Mouse (Mus musculus): ENCODE measurements around the gene Dynlt1b. TPM values are rescaled to one million over a fixed set of nuclear protein-coding genes. Genes with fewer than 3 reads are reported as not detected.
"Not testable (repeated sequence)": the region's sequence is repeated elsewhere in the genome, so short reads cannot be mapped to it uniquely, and the experiment has no call there.

The Dynlt1b gene
- polyA plus RNA-seq, 1 experiment from 2014 or later = 897 TPM

DNA sequence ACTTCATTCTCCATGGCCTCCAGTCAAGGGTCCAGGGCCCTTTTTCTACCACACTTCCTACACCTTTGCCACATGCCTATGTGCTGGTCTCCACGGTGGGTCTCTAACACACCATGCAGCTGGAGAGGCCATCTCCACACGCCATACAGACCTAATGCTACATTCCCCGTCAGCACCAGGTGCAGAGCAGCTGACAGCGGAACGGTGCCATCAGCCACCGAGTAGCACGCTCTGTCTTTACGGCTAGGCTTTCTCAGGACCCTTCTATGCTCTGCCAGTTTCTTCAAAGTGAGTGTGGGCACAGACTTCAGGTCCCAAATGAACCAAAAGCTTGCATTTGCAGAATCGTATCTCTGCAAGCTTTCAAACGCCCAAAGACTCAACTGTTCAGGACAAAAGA, 21.3 kb downstream of the Dynlt1b start:
- not testable (repeated sequence) for H3K36me3 ChIP-seq (ENCODE audit: control insufficient read depth, insufficient read depth); H3K4me2 ChIP-seq (ENCODE audit: low read length); H3K9ac ChIP-seq (replicated peaks; ENCODE audit: low read depth, low read length); H3K27ac ChIP-seq (ENCODE audit: low read length); H3K4me3 ChIP-seq (replicated peaks; ENCODE audit: low read length); H3K9me3 ChIP-seq (ENCODE audit: control insufficient read depth, low read length); H3K27me3 ChIP-seq (replicated peaks; ENCODE audit: control insufficient read depth, insufficient read depth, low read length); ATAC-seq; H3K4me1 ChIP-seq (replicated peaks; ENCODE audit: control insufficient read depth, insufficient read depth, low read length)
- WGBS = 83% methylated on average over 2 of the region's 10 CpGs

DNA sequence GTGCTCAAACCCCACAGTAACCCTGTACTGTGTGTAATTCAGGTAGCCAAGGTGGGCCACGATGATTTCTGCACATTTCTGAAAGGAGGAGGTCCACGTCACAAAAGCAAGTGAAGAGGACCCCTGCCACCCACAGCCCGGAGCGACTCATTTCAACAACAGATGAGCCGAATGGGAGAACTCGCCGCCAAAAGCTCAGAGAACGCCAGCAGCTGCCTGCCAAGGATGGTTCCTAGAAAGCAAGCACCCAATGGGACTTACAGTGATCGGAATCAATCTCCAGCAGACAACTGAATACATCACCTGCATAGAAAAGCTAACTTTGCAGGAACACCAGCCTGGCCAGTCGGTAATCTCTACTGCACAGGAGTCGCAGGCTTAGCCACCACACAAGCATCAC, 22.8 kb downstream of the Dynlt1b start:
- 83% methylated on average over 9 of the region's 11 CpGs for WGBS
- H3K36me3 ChIP-seq (ENCODE audit: control insufficient read depth, insufficient read depth); H3K9ac ChIP-seq (replicated peaks; ENCODE audit: low read depth, low read length); H3K27ac ChIP-seq (ENCODE audit: low read length); H3K27me3 ChIP-seq (replicated peaks; ENCODE audit: control insufficient read depth, insufficient read depth, low read length); H3K9me3 ChIP-seq (ENCODE audit: control insufficient read depth, low read length); H3K4me2 ChIP-seq (ENCODE audit: low read length); H3K4me3 ChIP-seq (replicated peaks; ENCODE audit: low read length); ATAC-seq; H3K4me1 ChIP-seq (replicated peaks; ENCODE audit: control insufficient read depth, insufficient read depth, low read length): not testable (repeated sequence)

DNA sequence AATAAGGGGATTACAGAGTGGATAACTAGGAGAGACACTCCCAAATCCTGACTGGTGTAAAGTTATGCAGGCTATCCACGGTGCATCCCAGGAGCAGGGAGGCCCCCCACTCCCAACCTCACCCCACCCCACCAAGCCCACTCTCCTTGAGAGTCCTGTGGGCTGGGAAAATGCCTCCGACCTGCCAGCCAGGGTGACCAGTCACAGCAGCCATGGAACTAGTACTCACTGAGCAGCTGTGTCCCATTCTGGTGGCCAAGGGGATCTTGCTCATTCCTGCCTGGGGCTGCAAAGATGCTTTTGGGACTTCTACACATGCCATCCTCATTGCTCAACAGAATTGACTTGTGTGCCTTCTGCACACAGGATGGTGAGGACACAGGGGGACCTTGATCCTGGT, 24.8 kb downstream of the Dynlt1b start:
- H3K27ac ChIP-seq (ENCODE audit: low read length); H3K9ac ChIP-seq (replicated peaks; ENCODE audit: low read depth, low read length); H3K9me3 ChIP-seq (ENCODE audit: control insufficient read depth, low read length); H3K4me3 ChIP-seq (replicated peaks; ENCODE audit: low read length); H3K4me2 ChIP-seq (ENCODE audit: low read length); H3K4me1 ChIP-seq (replicated peaks; ENCODE audit: control insufficient read depth, insufficient read depth, low read length); ATAC-seq; H3K27me3 ChIP-seq (replicated peaks; ENCODE audit: control insufficient read depth, insufficient read depth, low read length); H3K36me3 ChIP-seq (ENCODE audit: control insufficient read depth, insufficient read depth): not testable (repeated sequence)
- 93% methylated on average over 2 of the region's 2 CpGs for WGBS

DNA sequence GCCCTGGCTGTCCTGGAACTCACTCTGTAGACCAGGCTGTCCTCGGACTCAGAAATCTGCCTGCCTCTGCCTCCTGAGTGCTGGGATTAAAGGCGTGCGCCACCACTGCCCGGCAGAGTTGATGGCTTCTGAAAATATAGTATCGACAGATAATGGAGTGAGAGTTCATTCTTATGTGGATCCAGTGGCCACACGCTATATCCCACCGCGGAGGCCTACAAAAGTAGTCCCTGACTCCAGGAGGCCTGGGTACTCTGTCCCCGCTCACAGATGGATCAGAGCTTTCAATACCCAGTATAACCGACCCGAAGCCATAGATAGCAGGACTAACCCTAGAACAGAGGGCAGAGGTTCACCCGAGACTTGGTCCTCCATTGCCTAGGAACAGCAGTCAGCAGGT, 26.0 kb downstream of the Dynlt1b start:
- not testable (repeated sequence) for H3K4me1 ChIP-seq (replicated peaks; ENCODE audit: control insufficient read depth, insufficient read depth, low read length); H3K4me2 ChIP-seq (ENCODE audit: low read length); H3K9me3 ChIP-seq (ENCODE audit: control insufficient read depth, low read length); H3K4me3 ChIP-seq (replicated peaks; ENCODE audit: low read length); ATAC-seq; H3K27ac ChIP-seq (ENCODE audit: low read length); H3K27me3 ChIP-seq (replicated peaks; ENCODE audit: control insufficient read depth, insufficient read depth, low read length); H3K9ac ChIP-seq (replicated peaks; ENCODE audit: low read depth, low read length); H3K36me3 ChIP-seq (ENCODE audit: control insufficient read depth, insufficient read depth)
- 96% methylated on average over 11 of the region's 12 CpGs for WGBS

DNA sequence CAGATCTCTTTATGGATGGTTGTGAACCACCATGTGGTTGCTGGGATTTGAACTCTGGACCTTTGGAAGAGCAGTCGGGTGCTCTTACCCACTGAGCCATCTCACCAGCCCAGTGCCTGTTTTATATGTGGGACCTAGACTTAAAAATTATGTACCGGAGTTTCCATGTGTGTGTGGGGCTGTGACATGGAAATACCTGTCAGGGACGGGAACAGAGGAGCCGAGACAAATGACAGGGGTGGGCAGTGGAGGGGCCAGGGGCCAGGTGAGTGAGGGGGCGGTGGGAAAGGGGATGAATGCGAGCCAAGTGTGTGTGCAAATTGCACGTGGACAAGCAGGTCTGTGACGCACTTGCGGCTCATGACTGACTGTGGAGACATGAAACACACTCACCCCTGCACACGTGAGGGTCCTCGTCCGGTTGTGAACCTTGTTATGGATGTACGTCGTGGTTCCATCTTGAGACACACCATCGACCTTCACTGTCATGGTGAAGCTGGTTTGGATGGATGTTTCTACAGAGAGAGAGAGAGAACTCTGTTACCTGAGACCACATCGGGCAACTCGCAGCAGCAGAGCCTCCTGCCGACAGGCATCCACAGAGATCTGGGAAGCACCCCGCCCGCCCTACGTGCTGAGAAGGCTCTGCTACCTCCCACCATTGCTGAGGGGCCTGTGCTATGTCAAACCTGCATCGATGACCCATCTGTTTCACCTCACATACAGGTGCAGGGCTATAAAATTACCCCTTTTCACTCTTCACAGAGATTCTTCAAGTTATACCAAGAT, 26.9 kb downstream of the Dynlt1b start:
- 92% methylated on average over 14 of the region's 22 CpGs for WGBS
- not testable (repeated sequence) for H3K4me2 ChIP-seq (ENCODE audit: low read length); H3K9me3 ChIP-seq (ENCODE audit: control insufficient read depth, low read length); H3K9ac ChIP-seq (replicated peaks; ENCODE audit: low read depth, low read length); H3K4me3 ChIP-seq (replicated peaks; ENCODE audit: low read length); H3K36me3 ChIP-seq (ENCODE audit: control insufficient read depth, insufficient read depth); H3K4me1 ChIP-seq (replicated peaks; ENCODE audit: control insufficient read depth, insufficient read depth, low read length); H3K27me3 ChIP-seq (replicated peaks; ENCODE audit: control insufficient read depth, insufficient read depth, low read length); H3K27ac ChIP-seq (ENCODE audit: low read length); ATAC-seq

DNA sequence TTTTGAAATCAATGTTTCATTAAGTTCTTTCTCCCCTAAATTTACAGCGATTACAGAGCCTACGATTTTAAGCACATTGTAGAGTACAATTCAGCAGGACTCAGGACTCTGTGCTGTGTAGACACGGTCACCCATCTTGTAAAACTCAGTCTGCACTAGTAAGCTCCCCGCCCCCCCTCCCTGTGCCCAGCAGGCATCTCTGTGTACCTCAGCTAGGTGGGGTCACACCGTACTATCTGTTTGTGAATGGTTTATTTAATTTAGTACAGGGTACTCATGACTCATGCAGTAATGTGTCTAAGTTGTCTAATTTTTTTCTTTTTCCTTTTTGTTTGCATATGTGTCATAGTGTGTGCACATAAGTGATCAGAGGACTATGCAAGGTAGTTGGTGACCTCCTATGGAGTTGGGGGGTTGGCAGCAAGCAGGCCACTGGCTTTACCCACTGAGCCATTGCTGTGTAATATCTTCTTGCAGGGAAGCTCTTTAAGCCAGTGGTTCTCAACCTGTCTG, 31.2 kb downstream of the Dynlt1b start:
- H3K27me3 ChIP-seq (replicated peaks; ENCODE audit: control insufficient read depth, insufficient read depth, low read length); H3K9me3 ChIP-seq (ENCODE audit: control insufficient read depth, low read length); H3K4me2 ChIP-seq (ENCODE audit: low read length); H3K4me1 ChIP-seq (replicated peaks; ENCODE audit: control insufficient read depth, insufficient read depth, low read length); H3K36me3 ChIP-seq (ENCODE audit: control insufficient read depth, insufficient read depth); H3K4me3 ChIP-seq (replicated peaks; ENCODE audit: low read length); H3K27ac ChIP-seq (ENCODE audit: low read length); H3K9ac ChIP-seq (replicated peaks; ENCODE audit: low read depth, low read length); ATAC-seq: not testable (repeated sequence)
- WGBS = 95% methylated on average over 5 of the region's 5 CpGs

DNA sequence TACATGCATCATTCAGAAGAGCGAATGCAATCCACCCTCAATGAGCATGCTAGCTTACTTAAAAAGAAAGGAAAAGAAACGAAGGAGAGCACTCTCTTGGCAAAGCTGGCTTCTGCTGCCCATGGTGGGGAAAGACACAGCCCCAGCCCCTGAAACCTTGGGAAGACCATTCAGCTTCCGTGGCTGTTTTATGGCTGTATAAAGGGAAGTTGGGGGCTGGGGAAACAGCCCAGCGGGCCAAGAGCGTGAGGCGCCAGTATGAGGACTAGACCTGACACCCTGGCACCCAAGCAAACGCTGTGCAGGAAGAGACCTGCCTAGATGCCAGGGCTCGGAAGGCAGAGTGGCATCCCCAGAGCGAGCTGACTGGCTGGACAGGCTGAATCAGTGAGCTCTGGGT, 35.8 kb downstream of the Dynlt1b start:
- not testable (repeated sequence) for H3K27ac ChIP-seq (ENCODE audit: low read length); H3K4me2 ChIP-seq (ENCODE audit: low read length); H3K4me1 ChIP-seq (replicated peaks; ENCODE audit: control insufficient read depth, insufficient read depth, low read length); H3K27me3 ChIP-seq (replicated peaks; ENCODE audit: control insufficient read depth, insufficient read depth, low read length); H3K4me3 ChIP-seq (replicated peaks; ENCODE audit: low read length); H3K9ac ChIP-seq (replicated peaks; ENCODE audit: low read depth, low read length); H3K9me3 ChIP-seq (ENCODE audit: control insufficient read depth, low read length); ATAC-seq; H3K36me3 ChIP-seq (ENCODE audit: control insufficient read depth, insufficient read depth)
- 81% methylated on average over 9 of the region's 9 CpGs for WGBS

DNA sequence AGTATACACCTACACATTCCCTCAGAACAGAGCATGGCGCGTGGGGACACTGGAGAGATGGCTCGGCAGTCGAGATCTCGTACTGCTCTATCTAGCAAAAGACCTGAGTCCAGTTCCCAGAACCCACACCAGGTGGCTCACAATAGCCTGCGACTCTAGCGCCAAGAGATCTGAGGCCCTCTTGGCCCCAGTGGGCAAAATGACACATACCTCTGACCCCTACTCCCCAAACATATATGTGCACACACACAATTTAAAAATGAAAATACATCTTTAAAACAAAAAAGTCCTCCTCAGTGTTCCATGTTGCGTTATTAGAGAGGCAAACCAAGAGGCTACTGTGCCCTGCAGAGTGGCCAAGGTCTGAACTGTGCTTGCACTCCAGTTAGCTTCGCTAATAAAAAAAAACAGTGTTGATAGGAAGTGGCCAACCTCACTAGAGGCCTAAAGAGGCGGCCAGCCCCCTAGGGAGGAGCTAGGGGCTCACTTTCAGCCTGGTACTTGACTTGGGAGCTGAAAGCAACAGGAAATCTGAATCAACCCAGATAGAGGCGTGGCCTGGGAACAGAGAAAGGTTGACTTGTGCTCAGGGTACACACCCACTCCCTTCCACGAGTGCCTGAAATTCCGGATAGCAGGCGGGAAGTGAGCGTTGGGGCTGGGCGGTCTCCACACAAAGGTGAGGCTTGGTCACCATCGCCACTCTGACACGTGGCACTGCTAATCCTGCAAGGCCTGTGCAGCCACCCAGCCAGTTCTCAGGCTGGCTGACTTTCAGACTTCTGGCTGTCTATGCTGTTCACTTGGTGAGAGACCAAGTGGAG, 37.9 kb downstream of the Dynlt1b start:
- not testable (repeated sequence) for H3K36me3 ChIP-seq (ENCODE audit: control insufficient read depth, insufficient read depth); H3K4me3 ChIP-seq (replicated peaks; ENCODE audit: low read length); H3K9ac ChIP-seq (replicated peaks; ENCODE audit: low read depth, low read length); H3K27ac ChIP-seq (ENCODE audit: low read length); H3K9me3 ChIP-seq (ENCODE audit: control insufficient read depth, low read length); H3K27me3 ChIP-seq (replicated peaks; ENCODE audit: control insufficient read depth, insufficient read depth, low read length); H3K4me1 ChIP-seq (replicated peaks; ENCODE audit: control insufficient read depth, insufficient read depth, low read length); H3K4me2 ChIP-seq (ENCODE audit: low read length)
- 67% methylated on average over 17 of the region's 18 CpGs for WGBS
- ATAC-seq = 0 out of 2 replicates have a peak, but pooled peaks have one; percentile 9

DNA sequence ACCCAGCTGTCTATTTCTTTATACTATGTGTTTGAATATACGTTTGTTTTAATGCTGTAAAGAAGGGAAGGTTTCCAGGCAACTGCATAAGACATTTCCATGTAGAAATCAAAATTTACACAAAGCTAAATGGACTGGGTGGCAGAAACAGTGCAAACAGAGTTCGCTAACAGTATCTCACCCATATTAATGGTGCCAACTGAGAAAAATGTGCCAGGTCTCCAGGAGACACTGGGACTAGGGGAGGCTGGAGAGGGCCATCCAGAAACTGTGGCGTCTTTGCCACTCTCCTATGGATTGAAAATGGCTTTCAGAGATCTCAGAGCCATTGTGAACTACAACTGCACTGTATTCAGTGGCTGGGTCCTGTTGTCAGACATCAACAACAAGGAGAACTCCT, 40.1 kb downstream of the Dynlt1b start:
- H3K9me3 ChIP-seq (ENCODE audit: control insufficient read depth, low read length); ATAC-seq; H3K9ac ChIP-seq (replicated peaks; ENCODE audit: low read depth, low read length); H3K36me3 ChIP-seq (ENCODE audit: control insufficient read depth, insufficient read depth); H3K27ac ChIP-seq (ENCODE audit: low read length); H3K27me3 ChIP-seq (replicated peaks; ENCODE audit: control insufficient read depth, insufficient read depth, low read length); H3K4me2 ChIP-seq (ENCODE audit: low read length); H3K4me1 ChIP-seq (replicated peaks; ENCODE audit: control insufficient read depth, insufficient read depth, low read length); H3K4me3 ChIP-seq (replicated peaks; ENCODE audit: low read length): not testable (repeated sequence)
- WGBS = 46% methylated on average over 2 of the region's 3 CpGs
